38 mouse cellular contexts compared by ENCODE assay signal in genomic region chr19:5734325-5734724, GRCm38 (mm10). TPM values are rescaled to one million over a fixed set of nuclear protein-coding genes. Genes with fewer than 3 reads are reported as not detected.
"Had no signal": no experiment of that assay in that cellular context is flagged by ENCODE, and none has a peak within 500 bp of the region (broad histone marks: within the 10 kb centered on the region; RNA-seq: fewer than 3 reads in every experiment).

No protein-coding gene starts in this region.

- H3K4me3 ChIP-seq: limb, embryonic 10.5 days; limb, embryonic 12.5 days; limb, embryonic 13.5 days; limb, embryonic 15.5 days; liver, embryonic 12.5 days; liver, embryonic 13.5 days; liver, embryonic 15.5 days; lung, embryonic 15.5 days; megakaryocyte, embryonic 14.5 days; midbrain, embryonic 10.5 days; midbrain, embryonic 12.5 days; midbrain, embryonic 13.5 days; midbrain, embryonic 15.5 days; myocyte had no signal

- H3K9ac ChIP-seq: limb, embryonic 12.5 days; limb, embryonic 13.5 days; limb, embryonic 15.5 days; liver, embryonic 12.5 days; liver, embryonic 13.5 days; liver, embryonic 14.5 days; liver, embryonic 15.5 days; liver, postnatal 0 days; lung, embryonic 14.5 days; lung, embryonic 15.5 days; midbrain, embryonic 12.5 days; midbrain, embryonic 13.5 days; midbrain, embryonic 15.5 days had no signal

- H3K36me3 ChIP-seq: limb, embryonic 15.5 days; midbrain, embryonic 12.5 days; midbrain, embryonic 15.5 days had no signal

- H3K9me3 ChIP-seq: limb, embryonic 10.5 days; limb, embryonic 12.5 days; limb, embryonic 13.5 days; limb, embryonic 15.5 days; liver, embryonic 12.5 days; liver, embryonic 13.5 days; liver, embryonic 15.5 days; lung, embryonic 15.5 days; megakaryocyte, embryonic 14.5 days; midbrain, embryonic 10.5 days; midbrain, embryonic 12.5 days; midbrain, embryonic 13.5 days; midbrain, embryonic 15.5 days had no signal

- H3K27ac ChIP-seq: limb, embryonic 10.5 days; limb, embryonic 12.5 days; limb, embryonic 13.5 days; limb, embryonic 15.5 days; liver, embryonic 12.5 days; liver, embryonic 13.5 days; liver, embryonic 14.5 days; liver, embryonic 15.5 days; lung, embryonic 15.5 days; macrophage; midbrain, embryonic 10.5 days; midbrain, embryonic 12.5 days; midbrain, embryonic 13.5 days; midbrain, embryonic 15.5 days had no signal

- DNase-seq: left cerebral cortex, postnatal 4 days; liver; liver, embryonic 13.5 days; liver, postnatal 0 days; lung, adult 18-20 months; lung, adult 2 months; lung, embryonic 14.5 days; lung, postnatal 10 days; lung, postnatal 14 days; lung, postnatal 36 days; lung, postnatal 4 days; midbrain, embryonic 14.5 days had no signal

RNA-seq across cellular contexts. Expression of gene Kcnk7, which starts 30.2 kb away (rescaled TPM):
- total RNA-seq: left cerebral cortex, postnatal 10 days; left cerebral cortex, postnatal 14 days; left cerebral cortex, postnatal 25 days; left cerebral cortex, postnatal 36 days; left cerebral cortex, postnatal 4 days; liver, adult 2 months; megakaryocyte progenitor cell, adult 5-6 weeks; megakaryocyte, adult 5-6 weeks; midbrain, postnatal 0 days had no signal
- polyA plus RNA-seq: limb, embryonic 10.5 days; limb, embryonic 11.5 days; liver, adult 2 months; macrophage; midbrain, embryonic 10.5 days; midbrain, embryonic 11.5 days; neural tube, embryonic 11.5 days had no signal
